Mouse (Mus musculus) midbrain, postnatal 0 days (tissue): ENCODE results near the gene Tmem215. TPM values are rescaled to one million over a fixed set of nuclear protein-coding genes. Genes with fewer than 3 reads are reported as not detected.

ENCODE experiments used
- ATAC-seq: fragments of 200-750 bp; cut with Nextera tagmentation; 2 replicates; pipeline ENCODE4 v1.8.0; 2017; ENCODE audit warnings: moderate number of reproducible peaks, mild to moderate bottlenecking, moderate TSS enrichment, moderate library complexity; ENCODE audit not compliant: low FRiP score
- DNase-seq: peaks from one replicate; pipeline ENCODE4 v3.0.0-alpha.2; 2015; ENCODE audit warnings: low spot score
- H3K27ac ChIP-seq: fragments of 300-500 bp; sonication (generic); 2 replicates; pipeline ENCODE4 v1.5.1; 2014; ENCODE audit warnings: low read depth, mild to moderate bottlenecking, low read length, mixed read lengths
- H3K27me3 ChIP-seq: fragments of 300-500 bp; sonication (generic); 2 replicates; pipeline ENCODE4 v1.6.1; 2014; ENCODE audit warnings: low read length, control low read depth, mixed read lengths; ENCODE audit not compliant: insufficient read depth
- H3K36me3 ChIP-seq: fragments of 300-500 bp; sonication (generic); 2 replicates; pipeline ENCODE4 v1.6.1; 2014; ENCODE audit warnings: low read length, control low read depth, mixed read lengths; ENCODE audit not compliant: insufficient read depth
- H3K4me1 ChIP-seq: fragments of 300-500 bp; sonication (generic); 2 replicates; pipeline ENCODE4 v1.6.1; 2014; ENCODE audit warnings: mild to moderate bottlenecking, control low read depth, antibody characterized with exemption, low read length, mixed read lengths; ENCODE audit not compliant: insufficient read depth
- H3K4me2 ChIP-seq: fragments of 300-500 bp; sonication (generic); 2 replicates; pipeline ENCODE4 v1.6.1; 2014; ENCODE audit warnings: low read depth, mild to moderate bottlenecking, low read length, mixed read lengths; ENCODE audit not compliant: poor library complexity, severe bottlenecking
- H3K4me3 ChIP-seq: fragments of 300-500 bp; sonication (generic); 2 replicates; pipeline ENCODE4 v1.5.1; 2014; ENCODE audit warnings: low read depth, mild to moderate bottlenecking, low read length, moderate library complexity
- H3K9ac ChIP-seq: fragments of 300-500 bp; sonication (generic); replicated peaks from 2 replicates; pipeline ENCODE4 v1.6.1; 2014; ENCODE audit warnings: mild to moderate bottlenecking, low read length, moderate library complexity, mixed read lengths; ENCODE audit not compliant: poor library complexity, severe bottlenecking
- H3K9me3 ChIP-seq: fragments of 300-500 bp; sonication (generic); 2 replicates; pipeline ENCODE4 v1.6.1; 2016; ENCODE audit warnings: low read length, control low read depth
- CTCF ChIP-seq: IDR thresholded peaks from 2 replicates; pipeline ENCODE4 v1.5.1; 2016; ENCODE audit warnings: antibody characterized with exemption, mild to moderate bottlenecking
- WGBS: fragments of 180-500 bp; shearing (Covaris S2); extraction: QIAGEN DNeasy Blood & Tissue Kit; methylation state at CpG from one replicate; pipeline ENCODE4 v1.1.7; 2014; 5-methylcytosine and 5-hydroxymethylcytosine counted together
- polyA plus RNA-seq: library from polyadenylated mRNA; unstranded; fragments of >200 nt; fragmentation: Nextera tagmentation; extraction: Ambion mirVana; gene quantifications from 2 replicates; pipeline ENCODE4 v1.2.1, GENCODE M21; 2015
- total RNA-seq: library from RNA; depleted of rRNA; stranded (reverse); fragments of >200 nt; gene quantifications from 2 replicates; pipeline ENCODE4 v1.2.3, GENCODE M21; 2014

Gene Tmem215
- total and polyA plus RNA-seq, 2 experiments from 2014 or later: 0.88 to 2.1 TPM

- WGBS: 83% methylated on average over 9 of the region's 9 CpGs
- Histone ChIP-seq H3K27ac (no peak overlapping the region), H3K4me3 (no peak overlapping the region), H3K9ac (no peak overlapping the region), H3K4me2 (no peak overlapping the region), H3K4me1 (no peaks in the 10 kb centered on the region), H3K36me3 (no peaks in the 10 kb centered on the region), H3K27me3 (peaks cover 14% of the 10 kb centered on the region), H3K9me3 (no peaks in the 10 kb centered on the region)
- TF ChIP-seq CTCF: no peak
- DNase-seq (no peak), ATAC-seq (no peak)
These were observed 1.9 kb downstream of the Tmem215 start for GRCm38 (mm10) chr4:40473911-40474310.

GRCm38 (mm10) chr4:40477963-40478362 is 6.0 kb downstream of the Tmem215 start:
- 91% methylated on average over 5 of the region's 5 CpGs for WGBS
- H3K9me3 ChIP-seq: no peaks in the 10 kb centered on the region
- no peak overlapping the region for H3K4me3 ChIP-seq
- DNase-seq: no peak
- no peak overlapping the region for H3K4me2 ChIP-seq
- H3K4me1 ChIP-seq: no peaks in the 10 kb centered on the region
- no peak for TF ChIP-seq CTCF
- no peak overlapping the region for H3K27ac ChIP-seq
- H3K27me3 ChIP-seq: peaks cover 2% of the 10 kb centered on the region; the same call in 1 of the 2 replicates
- ATAC-seq: no peak
- H3K36me3 ChIP-seq: no peaks in the 10 kb centered on the region
- H3K9ac ChIP-seq: no peak overlapping the region

- 64% methylated on average over 6 of the region's 6 CpGs for WGBS
- Histone ChIP-seq H3K9me3 (no peaks in the 10 kb centered on the region), H3K36me3 (no peaks in the 10 kb centered on the region), H3K27ac (no peak overlapping the region), H3K27me3 (no peaks in the 10 kb centered on the region), H3K4me2 (no peak overlapping the region), H3K4me3 (no peak overlapping the region), H3K4me1 (no peaks in the 10 kb centered on the region), H3K9ac (no peak overlapping the region)
- DNase-seq (no peak), ATAC-seq (no peak)
- TF ChIP-seq CTCF: no peak
These were observed 14.6 kb downstream of the Tmem215 start for GRCm38 (mm10) chr4:40486546-40486945.

- 92% methylated on average over 8 of the region's 8 CpGs for WGBS
- Histone ChIP-seq H3K4me1 (no peaks in the 10 kb centered on the region), H3K27ac (no peak overlapping the region), H3K9ac (no peak overlapping the region), H3K36me3 (no peaks in the 10 kb centered on the region), H3K4me2 (no peak overlapping the region), H3K27me3 (no peaks in the 10 kb centered on the region), H3K4me3 (no peak overlapping the region), H3K9me3 (no peaks in the 10 kb centered on the region)
- TF ChIP-seq CTCF: no peak
- ATAC-seq (no peak), DNase-seq (no peak)
These were observed 19.8 kb downstream of the Tmem215 start for GRCm38 (mm10) chr4:40491731-40492130.

- Histone ChIP-seq H3K4me3 (no peak overlapping the region), H3K9ac (no peak overlapping the region), H3K27me3 (no peaks in the 10 kb centered on the region), H3K36me3 (no peaks in the 10 kb centered on the region), H3K27ac (no peak overlapping the region), H3K9me3 (no peaks in the 10 kb centered on the region), H3K4me1 (no peaks in the 10 kb centered on the region), H3K4me2 (no peak overlapping the region)
- 84% methylated on average over 6 of the region's 6 CpGs for WGBS
- no peak for TF ChIP-seq CTCF
- ATAC-seq: no peak
- no peak for DNase-seq
These were observed 24.4 kb downstream of the Tmem215 start for GRCm38 (mm10) chr4:40496354-40496753.

GRCm38 (mm10) chr4:40496828-40497227 is 24.8 kb downstream of the Tmem215 start:
- WGBS: 95% methylated on average over 5 of the region's 5 CpGs
- no peak; the same call in 1 of the 2 replicates for ATAC-seq
- Histone ChIP-seq H3K4me3 (no peak overlapping the region), H3K9ac (no peak overlapping the region), H3K9me3 (no peaks in the 10 kb centered on the region), H3K4me2 (no peak overlapping the region), H3K27me3 (no peaks in the 10 kb centered on the region), H3K4me1 (no peaks in the 10 kb centered on the region), H3K27ac (no peak overlapping the region), H3K36me3 (no peaks in the 10 kb centered on the region)
- no peak for TF ChIP-seq CTCF
- no peak for DNase-seq
